Mouse (Mus musculus) liver, postnatal 0 days (tissue): ENCODE measurements around the gene Reg3b. TPM values are rescaled to one million over a fixed set of nuclear protein-coding genes. Genes with fewer than 3 reads are reported as not detected.

Source experiments
- ATAC-seq: fragments of 200-750 bp; cut with Nextera tagmentation; 2 replicates; pipeline ENCODE4 v1.8.0; 2017; ENCODE audit warnings: mild to moderate bottlenecking, moderate library complexity
- DNase-seq: peaks from one replicate; pipeline ENCODE4 v3.0.0-alpha.2; 2016
- H3K27ac ChIP-seq: fragments of 300-500 bp; sonication (generic); 2 replicates; pipeline ENCODE4 v1.5.1; 2014; ENCODE audit warnings: antibody characterized with exemption, moderate library complexity, mild to moderate bottlenecking, low read depth
- H3K27me3 ChIP-seq: fragments of 300-500 bp; sonication (generic); 2 replicates; pipeline ENCODE4 v1.6.1; 2014; ENCODE audit warnings: low read length, control low read depth, mixed read lengths; ENCODE audit not compliant: insufficient read depth
- H3K36me3 ChIP-seq: fragments of 300-500 bp; sonication (generic); replicated peaks from 2 replicates; pipeline ENCODE4 v1.6.1; 2014; ENCODE audit warnings: mild to moderate bottlenecking, control low read depth, low read length, moderate library complexity, mixed read lengths; ENCODE audit not compliant: insufficient read depth
- H3K4me1 ChIP-seq: fragments of 300-500 bp; sonication (generic); 2 replicates; pipeline ENCODE4 v1.6.1; 2014; ENCODE audit warnings: antibody characterized with exemption, mild to moderate bottlenecking, control low read depth; ENCODE audit not compliant: insufficient read depth
- H3K4me2 ChIP-seq: fragments of 300-500 bp; sonication (generic); 2 replicates; pipeline ENCODE4 v1.6.1; 2014; ENCODE audit warnings: low read depth, mild to moderate bottlenecking, low read length, moderate library complexity, mixed read lengths
- H3K4me3 ChIP-seq: fragments of 300-500 bp; sonication (generic); 2 replicates; pipeline ENCODE4 v1.5.1; 2014; ENCODE audit warnings: low read depth, low read length
- H3K9ac ChIP-seq: fragments of 300-500 bp; sonication (generic); replicated peaks from 2 replicates; pipeline ENCODE4 v1.6.1; 2014; ENCODE audit warnings: mild to moderate bottlenecking, moderate library complexity
- H3K9me3 ChIP-seq: fragments of 300-500 bp; sonication (generic); 2 replicates; pipeline ENCODE4 v1.6.1; 2016; ENCODE audit warnings: mild to moderate bottlenecking, control low read depth, low read length, mixed read lengths
- CTCF ChIP-seq: sonication (generic); IDR thresholded peaks from 2 replicates; pipeline ENCODE4 v1.5.1; 2016; ENCODE audit warnings: antibody characterized with exemption, low read depth
- EP300 ChIP-seq: IDR thresholded peaks from 2 replicates; pipeline ENCODE4 v1.6.1; 2016; ENCODE audit warnings: antibody characterized with exemption, low read depth, mild to moderate bottlenecking
- WGBS: fragments of 180-500 bp; shearing (Covaris S2); extraction: QIAGEN DNeasy Blood & Tissue Kit; methylation state at CpG from one replicate; pipeline ENCODE4 v1.1.7; 2014; ENCODE audit not compliant: insufficient replicate concordance; 5-methylcytosine and 5-hydroxymethylcytosine counted together
- polyA plus RNA-seq: library from polyadenylated mRNA; unstranded; fragments of >200 nt; fragmentation: Nextera tagmentation; extraction: Ambion mirVana; gene quantifications from 2 replicates; pipeline ENCODE4 v1.2.1, GENCODE M21; 2015

Gene Reg3b
- polyA plus RNA-seq = not detected in 2 replicates

- ATAC-seq = no peak
- H3K9ac ChIP-seq = no peak within 1 kb of the TSS
- H3K36me3 ChIP-seq = no peaks in the 10 kb centered on the region
- no peaks in the 10 kb centered on the region for H3K9me3 ChIP-seq
- H3K4me3 ChIP-seq = no peak within 1 kb of the TSS
- no peak for DNase-seq
- H3K27ac ChIP-seq = no peak within 1 kb of the TSS
- TF ChIP-seq EP300 = no peak
- 73% methylated on average over 2 of the region's 2 CpGs for WGBS
- no peaks in the 10 kb centered on the region for H3K4me1 ChIP-seq
- H3K4me2 ChIP-seq = no peak within 1 kb of the TSS
- no peaks in the 10 kb centered on the region for H3K27me3 ChIP-seq
Measured at GRCm38 (mm10) chr6:78370357-78370756, at the start of gene Reg3b. TSS of gene Reg3b (plus strand) at chr6:78370657.

DNA sequence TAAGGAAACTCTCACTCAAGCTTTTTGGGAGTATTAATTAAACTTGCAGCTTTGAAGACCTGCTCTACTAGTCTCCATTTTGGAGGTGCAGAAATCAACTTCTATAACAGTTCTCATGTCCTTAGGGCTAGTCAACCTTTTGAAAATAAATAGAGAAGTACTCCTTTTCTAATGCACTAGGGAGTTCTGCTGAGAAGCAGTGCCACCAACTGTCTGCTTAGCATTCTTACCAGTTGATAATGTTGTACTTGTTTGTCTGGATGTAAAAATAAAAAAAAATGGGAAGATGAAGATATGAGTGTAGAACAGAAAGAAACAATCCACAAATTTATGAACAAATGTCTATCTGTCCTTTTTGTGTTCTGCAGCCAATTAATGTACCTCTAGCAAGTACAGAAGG, 42.7 kb upstream of the Reg3b start:
- ATAC-seq = no peak
- Histone ChIP-seq H3K27ac (no peak overlapping the region), H3K4me3 (no peak overlapping the region), H3K9ac (no peak overlapping the region), H3K4me2 (no peak overlapping the region), H3K27me3 (no peaks in the 10 kb centered on the region), H3K9me3 (no peaks in the 10 kb centered on the region), H3K4me1 (no peaks in the 10 kb centered on the region), H3K36me3 (no peaks in the 10 kb centered on the region)
- TF ChIP-seq CTCF (no peak), EP300 (no peak)
- DNase-seq = no peak

DNA sequence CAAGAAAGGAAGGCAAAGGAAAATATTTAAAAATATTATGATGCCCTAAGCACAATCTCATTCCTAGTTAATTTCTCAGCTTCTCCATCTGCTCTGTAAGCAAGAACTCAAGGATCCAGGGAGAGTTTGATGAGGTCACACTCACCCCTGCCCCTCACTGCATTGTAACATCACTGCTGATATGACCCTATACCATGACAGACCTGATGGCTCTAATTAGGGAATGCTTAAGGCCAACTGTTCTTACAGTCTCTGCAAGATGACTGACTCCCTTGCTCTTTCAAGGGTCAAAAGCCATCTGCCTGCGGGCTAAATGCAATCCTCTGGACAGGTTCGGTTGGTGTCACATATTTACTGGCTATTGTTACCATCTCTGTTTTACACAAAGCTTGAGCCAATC, 41.3 kb upstream of the Reg3b start:
- DNase-seq (no peak), ATAC-seq (no peak)
- 66% methylated on average over 2 of the region's 2 CpGs for WGBS
- no peak for TF ChIP-seq CTCF
- no peak for TF ChIP-seq EP300
- H3K4me1 ChIP-seq = no peaks in the 10 kb centered on the region
- H3K4me3 ChIP-seq = no peak overlapping the region
- no peak overlapping the region for H3K27ac ChIP-seq
- no peak overlapping the region for H3K9ac ChIP-seq
- no peaks in the 10 kb centered on the region for H3K27me3 ChIP-seq
- H3K9me3 ChIP-seq = no peaks in the 10 kb centered on the region
- H3K4me2 ChIP-seq = no peak overlapping the region
- no peaks in the 10 kb centered on the region for H3K36me3 ChIP-seq

GRCm38 (mm10) chr6:78331919-78332569, 38.4 kb upstream of the Reg3b start:
- H3K27ac ChIP-seq = no peak overlapping the region
- H3K36me3 ChIP-seq = no peaks in the 10 kb centered on the region
- H3K9ac ChIP-seq = no peak overlapping the region
- ATAC-seq = no peak
- no peaks in the 10 kb centered on the region for H3K4me1 ChIP-seq
- no peak overlapping the region for H3K4me2 ChIP-seq
- TF ChIP-seq CTCF (peak; percentile 35; the same call in 1 of the 2 replicates), EP300 (no peak)
- H3K9me3 ChIP-seq = no peaks in the 10 kb centered on the region
- no peaks in the 10 kb centered on the region for H3K27me3 ChIP-seq
- H3K4me3 ChIP-seq = no peak overlapping the region
- DNase-seq = no peak
- 36% methylated on average over 7 of the region's 7 CpGs for WGBS

- H3K9me3 ChIP-seq = no peaks in the 10 kb centered on the region
- no peak overlapping the region for H3K27ac ChIP-seq
- H3K4me1 ChIP-seq = no peaks in the 10 kb centered on the region
- no peaks in the 10 kb centered on the region for H3K27me3 ChIP-seq
- H3K4me2 ChIP-seq = no peak overlapping the region
- no peak overlapping the region for H3K4me3 ChIP-seq
- no peak for DNase-seq
- no peaks in the 10 kb centered on the region for H3K36me3 ChIP-seq
- H3K9ac ChIP-seq = no peak overlapping the region
- no peak for ATAC-seq
- TF ChIP-seq CTCF = no peak
- no peak for TF ChIP-seq EP300
Measured at GRCm38 (mm10) chr6:78340296-78340695, 30.2 kb upstream of the Reg3b start.

DNA sequence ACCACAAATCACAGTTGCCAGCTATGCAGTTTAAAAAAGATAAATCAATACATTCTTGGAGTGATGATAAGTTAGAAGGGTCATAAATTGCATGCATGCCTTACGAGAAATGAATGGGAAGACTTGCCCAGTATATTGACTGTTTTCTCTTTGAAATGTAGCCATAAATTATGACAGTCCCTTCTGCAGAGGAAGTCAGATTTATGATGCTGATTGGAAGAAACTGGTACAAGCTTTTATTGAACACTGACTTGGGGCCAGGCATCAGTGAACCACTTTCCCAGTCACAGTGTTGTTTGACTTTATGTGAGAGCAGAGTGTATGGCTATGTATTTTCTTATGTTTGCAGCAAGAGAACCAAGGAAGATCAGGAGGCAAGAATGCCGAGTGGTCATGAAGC, 28.8 kb upstream of the Reg3b start:
- Histone ChIP-seq H3K4me3 (no peak overlapping the region), H3K4me2 (no peak overlapping the region), H3K4me1 (no peaks in the 10 kb centered on the region), H3K27me3 (no peaks in the 10 kb centered on the region), H3K36me3 (no peaks in the 10 kb centered on the region), H3K9ac (no peak overlapping the region), H3K27ac (no peak overlapping the region), H3K9me3 (no peaks in the 10 kb centered on the region)
- ATAC-seq = no peak
- TF ChIP-seq EP300 (no peak), CTCF (no peak)
- WGBS = 62% methylated on average over 2 of the region's 2 CpGs
- DNase-seq = no peak
